Mouse (Mus musculus) lung, embryonic 15.5 days (tissue): ENCODE measurements around the gene Polr1d. TPM values are rescaled to one million over a fixed set of nuclear protein-coding genes. Genes with fewer than 3 reads are reported as not detected.

Source experiments
- ATAC-seq: fragments of 200-750 bp; cut with Nextera tagmentation; 2 replicates; pipeline ENCODE4 v1.8.0; 2017; ENCODE audit warnings: moderate number of reproducible peaks, borderline replicate concordance; ENCODE audit not compliant: low FRiP score, low TSS enrichment; ENCODE audit errors: extremely low read depth
- H3K27ac ChIP-seq: fragments of 300-500 bp; sonication (generic); 2 replicates; pipeline ENCODE4 v1.5.1; 2015; ENCODE audit warnings: moderate library complexity, mild to moderate bottlenecking, inconsistent platforms
- H3K27me3 ChIP-seq: fragments of 300-500 bp; sonication (generic); 2 replicates; pipeline ENCODE4 v1.6.1; 2015; ENCODE audit warnings: inconsistent platforms
- H3K36me3 ChIP-seq: fragments of 300-500 bp; sonication (generic); 2 replicates; pipeline ENCODE4 v1.6.1; 2015; ENCODE audit warnings: inconsistent platforms
- H3K4me1 ChIP-seq: fragments of 300-500 bp; sonication (generic); 2 replicates; pipeline ENCODE4 v1.6.1; 2015; ENCODE audit warnings: inconsistent platforms
- H3K4me2 ChIP-seq: fragments of 300-500 bp; sonication (generic); 2 replicates; pipeline ENCODE4 v1.6.1; 2015; ENCODE audit warnings: inconsistent platforms, mild to moderate bottlenecking, moderate library complexity
- H3K4me3 ChIP-seq: fragments of 300-500 bp; sonication (generic); 2 replicates; pipeline ENCODE4 v1.5.1; 2015; ENCODE audit warnings: mild to moderate bottlenecking, inconsistent platforms
- H3K9ac ChIP-seq: fragments of 300-500 bp; sonication (generic); 2 replicates; pipeline ENCODE4 v1.6.1; 2015; ENCODE audit warnings: inconsistent platforms
- H3K9me3 ChIP-seq: fragments of 300-500 bp; sonication (generic); 2 replicates; pipeline ENCODE4 v1.6.1; 2016; ENCODE audit warnings: inconsistent platforms
- WGBS: fragments of 180-500 bp; shearing (Covaris S2); methylation state at CpG from one replicate; pipeline ENCODE4 v1.1.7; 2015; 5-methylcytosine and 5-hydroxymethylcytosine counted together
- polyA plus RNA-seq: library from polyadenylated mRNA; unstranded; fragments of >200 nt; fragmentation: Nextera tagmentation; extraction: Ambion mirVana; gene quantifications from 2 replicates; pipeline ENCODE4 v1.2.1, GENCODE M21; 2015

The Polr1d gene
- polyA plus RNA-seq, 1 experiment from 2014 or later, result 115 TPM

GRCm38 (mm10) chr5:147159320-147159719, 82.5 kb downstream of the Polr1d start:
- no peaks in the 10 kb centered on the region for H3K36me3 ChIP-seq
- H3K27me3 ChIP-seq, result no peaks in the 10 kb centered on the region
- H3K4me2 ChIP-seq, result no peak overlapping the region
- no peaks in the 10 kb centered on the region for H3K9me3 ChIP-seq
- 75% methylated on average over 6 of the region's 6 CpGs for WGBS
- H3K4me3 ChIP-seq, result no peak overlapping the region
- H3K4me1 ChIP-seq, result no peaks in the 10 kb centered on the region
- no peak overlapping the region for H3K9ac ChIP-seq
- no peak overlapping the region for H3K27ac ChIP-seq
- ATAC-seq, result no peak

- Histone ChIP-seq H3K4me2 (no peak overlapping the region), H3K27me3 (no peaks in the 10 kb centered on the region), H3K27ac (no peak overlapping the region), H3K36me3 (no peaks in the 10 kb centered on the region), H3K4me3 (no peak overlapping the region), H3K4me1 (no peaks in the 10 kb centered on the region), H3K9me3 (no peaks in the 10 kb centered on the region), H3K9ac (no peak overlapping the region)
- peak; percentile 39; the same call in 1 of the 2 replicates for ATAC-seq
- WGBS, result 65% methylated on average over 2 of the region's 2 CpGs
Measured at GRCm38 (mm10) chr5:147159792-147160191, 82.9 kb downstream of the Polr1d start.

Other genes starting within 250 kb of the Polr1d start
- 481 and 520 TPM in 2 replicates for gene Rpl21, start 244.2 kb upstream of the Polr1d start, polyA plus RNA-seq
- gene Rasl11a, start 232.0 kb upstream of the Polr1d start, polyA plus RNA-seq, result 24.8 and 25.7 TPM in 2 replicates
- 128 and 133 TPM in 2 replicates for gene Gtf3a, start 128.4 kb upstream of the Polr1d start, polyA plus RNA-seq
- gene Mtif3, start 113.2 kb upstream of the Polr1d start, polyA plus RNA-seq, result 19.3 and 20.1 TPM in 2 replicates
- gene Lnx2, start 464 bp upstream of the Polr1d start, polyA plus RNA-seq, result 15.8 and 17.2 TPM in 2 replicates
- gene Gsx1, start 111.6 kb downstream of the Polr1d start, polyA plus RNA-seq, result not detected in 2 replicates
- not detected in 2 replicates for gene Pdx1, start 192.9 kb downstream of the Polr1d start, polyA plus RNA-seq
- gene Cdx2, start 230.2 kb downstream of the Polr1d start, polyA plus RNA-seq, result not detected in 2 replicates
- not detected in 2 replicates for gene Urad, start 245.4 kb downstream of the Polr1d start, polyA plus RNA-seq